Mouse (Mus musculus): Measurements from ENCODE around the gene Cpne8.

Cpne8 gene

GRCm38 (mm10) chr15:90678985-90679759 is at the start of gene Cpne8:
Gene Cpne8, minus strand, starts transcription at chr15:90679432.
- peak; percentile 78 to 86 for DNase-seq

- peak; percentile 9 to 31 for DNase-seq
Observed at GRCm38 (mm10) chr15:90717717-90718116, 38.5 kb upstream of the Cpne8 start.

GRCm38 (mm10) chr15:90709296-90709695 is 30.1 kb upstream of the Cpne8 start:
- no peak for DNase-seq

- DNase-seq, result no peak
Observed at GRCm38 (mm10) chr15:90704314-90704713, 25.1 kb upstream of the Cpne8 start.

GRCm38 (mm10) chr15:90703502-90704232 is 24.4 kb upstream of the Cpne8 start:
- no peak for DNase-seq

GRCm38 (mm10) chr15:90686770-90687169 is 7.5 kb upstream of the Cpne8 start:
- no peak for DNase-seq

GRCm38 (mm10) chr15:90679760-90680579 is 738 bp upstream of the Cpne8 start:
- DNase-seq, result peak; percentile 58 to 77

- DNase-seq, result peak; percentile 58 to 72
Observed at GRCm38 (mm10) chr15:90678488-90678887, 744 bp downstream of the Cpne8 start.

- DNase-seq, result peak; percentile 32
Observed at GRCm38 (mm10) chr15:90669494-90669893, 9.7 kb downstream of the Cpne8 start.

GRCm38 (mm10) chr15:90666893-90667292 is 12.3 kb downstream of the Cpne8 start:
- DNase-seq, result peak in 1 of 2 experiments; percentile 22

GRCm38 (mm10) chr15:90664615-90665014 is 14.6 kb downstream of the Cpne8 start:
- DNase-seq, result no peak

GRCm38 (mm10) chr15:90663631-90664030 is 15.6 kb downstream of the Cpne8 start:
- no peak for DNase-seq

GRCm38 (mm10) chr15:90660723-90661122 is 18.5 kb downstream of the Cpne8 start:
- no peak for DNase-seq

GRCm38 (mm10) chr15:90658053-90658452 is 21.2 kb downstream of the Cpne8 start:
- DNase-seq, result no peak

- DNase-seq, result no peak
Observed at GRCm38 (mm10) chr15:90656521-90656920, 22.7 kb downstream of the Cpne8 start.

GRCm38 (mm10) chr15:90647011-90647577 is 32.1 kb downstream of the Cpne8 start:
- no peak for DNase-seq

GRCm38 (mm10) chr15:90646326-90646725 is 32.9 kb downstream of the Cpne8 start:
- DNase-seq, result no peak

- DNase-seq, result no peak
Observed at GRCm38 (mm10) chr15:90645828-90646227, 33.4 kb downstream of the Cpne8 start.

GRCm38 (mm10) chr15:90624201-90624600 is 55.0 kb downstream of the Cpne8 start:
- DNase-seq, result no peak

GRCm38 (mm10) chr15:90622005-90622404 is 57.2 kb downstream of the Cpne8 start:
- DNase-seq, result no peak

- DNase-seq, result no peak
Observed at GRCm38 (mm10) chr15:90619736-90620135, 59.5 kb downstream of the Cpne8 start.

GRCm38 (mm10) chr15:90616116-90616798 is 63.0 kb downstream of the Cpne8 start:
- no peak for DNase-seq

Measured in lung, postnatal 4 days (tissue).